Mouse (Mus musculus): ENCODE results near the gene Mfsd6l. TPM values are rescaled to one million over a fixed set of nuclear protein-coding genes. Genes with fewer than 3 reads are reported as not detected.

Mfsd6l gene
- polyA plus RNA-seq, 1 experiment, result 2.3 TPM

DNA sequence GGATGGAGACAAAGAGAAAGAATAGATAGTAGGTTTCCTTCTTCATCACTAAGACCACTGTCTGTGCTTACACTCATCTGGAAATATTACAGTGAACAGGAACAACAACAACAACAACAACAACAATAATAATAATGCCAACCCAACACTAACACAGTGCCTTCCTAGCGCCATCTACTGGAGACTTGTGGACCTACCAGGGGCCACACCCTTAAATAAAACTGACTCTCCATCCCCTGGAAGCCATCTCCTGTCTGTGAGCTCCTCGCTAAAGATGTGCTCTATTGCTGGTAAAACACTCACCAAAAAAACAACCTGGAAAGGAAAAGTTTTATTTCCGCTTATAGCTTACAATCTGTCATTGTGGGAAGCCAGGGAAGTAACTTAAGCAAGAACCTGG, 6.4 kb upstream of the Mfsd6l start:
- Histone ChIP-seq H3K4me1 (ENCODE audit: control insufficient read depth, insufficient read depth, low read length) (no peaks in the 10 kb centered on the region), H3K36me3 (ENCODE audit: control insufficient read depth, insufficient read depth, low read length) (no peaks in the 10 kb centered on the region), H3K27ac (ENCODE audit: insufficient read depth, low read depth, low read length) (no peak overlapping the region), H3K27me3 (replicated peaks; ENCODE audit: control insufficient read depth, insufficient read depth, low read length) (no peaks in the 10 kb centered on the region), H3K4me3 (ENCODE audit: insufficient read depth, low read depth, low read length) (no peak overlapping the region)
- TF ChIP-seq CTCF (conservative IDR thresholded peaks at IDR 0.05; ENCODE audit: insufficient read depth, insufficient read length, low read depth, low read length) (peak; percentile 48), POLR2A (IDR thresholded peaks at IDR 0.05; ENCODE audit: low read depth, low read length) (no peak)
- DNase-seq, result no peak
- WGBS, result 67% methylated on average over 3 of the region's 3 CpGs

DNA sequence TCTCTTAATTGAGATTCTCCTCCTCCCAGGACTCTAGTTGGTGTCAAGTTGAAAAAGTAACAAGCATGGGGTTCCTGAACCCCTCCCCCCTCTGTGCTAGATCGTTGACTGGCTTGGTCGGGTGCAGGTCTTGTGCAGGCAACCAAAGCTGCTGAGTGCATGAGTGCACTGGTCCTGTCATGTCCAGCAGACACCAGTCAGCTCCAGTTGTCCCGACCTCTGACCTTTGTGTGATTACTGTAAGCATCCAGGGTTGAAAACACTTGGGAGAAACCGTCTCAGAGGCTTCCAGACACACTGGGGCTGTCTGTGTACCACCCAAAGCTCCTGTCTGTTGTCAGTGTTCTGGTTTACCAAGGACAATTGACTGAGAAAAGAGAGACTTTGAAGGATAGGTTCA, 5.6 kb upstream of the Mfsd6l start:
- DNase-seq, result no peak
- no peaks in the 10 kb centered on the region for H3K36me3 ChIP-seq (ENCODE audit: control insufficient read depth, insufficient read depth, low read length)
- no peaks in the 10 kb centered on the region for H3K27me3 ChIP-seq (replicated peaks; ENCODE audit: control insufficient read depth, insufficient read depth, low read length)
- no peak for TF ChIP-seq POLR2A (IDR thresholded peaks at IDR 0.05; ENCODE audit: low read depth, low read length)
- TF ChIP-seq CTCF (conservative IDR thresholded peaks at IDR 0.05; ENCODE audit: insufficient read depth, insufficient read length, low read depth, low read length), result no peak
- no peak overlapping the region for H3K27ac ChIP-seq (ENCODE audit: insufficient read depth, low read depth, low read length)
- whole genome bisulfite sequencing, result 47% methylated on average over 4 of the region's 4 CpGs
- no peak overlapping the region for H3K4me3 ChIP-seq (ENCODE audit: insufficient read depth, low read depth, low read length)
- no peaks in the 10 kb centered on the region for H3K4me1 ChIP-seq (ENCODE audit: control insufficient read depth, insufficient read depth, low read length)

DNA sequence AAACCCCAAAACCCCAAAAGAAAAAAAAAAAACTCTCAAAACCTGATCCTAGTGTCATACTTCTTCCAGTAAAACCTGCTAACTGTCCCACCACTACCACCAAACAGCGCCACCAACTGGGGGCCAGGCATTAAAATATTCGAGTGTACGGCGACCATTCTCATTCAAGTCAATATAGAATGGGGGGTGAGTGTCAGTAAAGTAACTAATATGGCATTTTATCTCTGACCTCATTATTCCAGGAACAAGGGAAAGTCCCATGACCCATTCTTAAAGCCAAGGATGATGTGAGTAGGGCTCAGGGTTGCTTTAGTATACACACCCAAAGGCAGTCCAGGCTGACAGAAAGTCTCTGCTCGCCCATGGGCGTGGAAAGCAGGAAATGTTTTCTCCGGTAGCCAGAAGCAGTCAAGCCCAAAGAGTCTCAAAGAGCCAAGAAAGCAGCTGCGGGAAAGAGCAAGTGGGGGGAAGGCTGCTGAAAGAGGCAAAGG, 2.0 kb upstream of the Mfsd6l start:
- no peak for TF ChIP-seq POLR2A (IDR thresholded peaks at IDR 0.05; ENCODE audit: low read depth, low read length)
- peak; percentile 40 for TF ChIP-seq CTCF (conservative IDR thresholded peaks at IDR 0.05; ENCODE audit: insufficient read depth, insufficient read length, low read depth, low read length)
- 26% methylated on average over 8 of the region's 8 CpGs for WGBS
- Histone ChIP-seq H3K36me3 (ENCODE audit: control insufficient read depth, insufficient read depth, low read length) (no peaks in the 10 kb centered on the region), H3K4me1 (ENCODE audit: control insufficient read depth, insufficient read depth, low read length) (no peaks in the 10 kb centered on the region), H3K27ac (ENCODE audit: insufficient read depth, low read depth, low read length) (no peak overlapping the region), H3K27me3 (replicated peaks; ENCODE audit: control insufficient read depth, insufficient read depth, low read length) (no peaks in the 10 kb centered on the region), H3K4me3 (ENCODE audit: insufficient read depth, low read depth, low read length) (no peak overlapping the region)
- DNase-seq, result peak; percentile 46

DNA sequence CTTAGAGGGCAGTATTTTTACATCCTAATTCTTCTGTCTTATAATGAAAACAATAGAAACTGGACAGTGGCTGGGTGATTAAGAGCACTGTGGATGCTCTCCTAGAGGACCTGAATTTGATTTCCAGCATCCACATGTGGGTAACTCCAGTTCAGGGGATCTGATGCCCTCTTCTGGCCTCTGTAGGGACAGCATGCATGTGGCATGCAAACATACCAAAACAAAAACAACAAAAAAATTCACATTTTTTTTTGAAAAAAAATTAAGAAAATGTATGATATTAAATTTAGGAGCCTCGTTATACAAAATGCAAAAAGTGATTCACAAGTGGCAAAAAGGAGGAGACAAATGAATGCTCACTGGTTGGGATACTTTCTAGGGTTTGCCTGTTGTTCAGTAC, 3.6 kb downstream of the Mfsd6l start:
- Histone ChIP-seq H3K36me3 (ENCODE audit: control insufficient read depth, insufficient read depth, low read length) (no peaks in the 10 kb centered on the region), H3K4me3 (ENCODE audit: insufficient read depth, low read depth, low read length) (no peak overlapping the region), H3K4me1 (ENCODE audit: control insufficient read depth, insufficient read depth, low read length) (no peaks in the 10 kb centered on the region), H3K27ac (ENCODE audit: insufficient read depth, low read depth, low read length) (no peak overlapping the region), H3K27me3 (replicated peaks; ENCODE audit: control insufficient read depth, insufficient read depth, low read length) (no peaks in the 10 kb centered on the region)
- WGBS, result 66% methylated on average over 1 of the region's 1 CpGs
- no peak for DNase-seq
- TF ChIP-seq CTCF (conservative IDR thresholded peaks at IDR 0.05; ENCODE audit: insufficient read depth, insufficient read length, low read depth, low read length) (peak; percentile 48), POLR2A (IDR thresholded peaks at IDR 0.05; ENCODE audit: low read depth, low read length) (no peak)

DNA sequence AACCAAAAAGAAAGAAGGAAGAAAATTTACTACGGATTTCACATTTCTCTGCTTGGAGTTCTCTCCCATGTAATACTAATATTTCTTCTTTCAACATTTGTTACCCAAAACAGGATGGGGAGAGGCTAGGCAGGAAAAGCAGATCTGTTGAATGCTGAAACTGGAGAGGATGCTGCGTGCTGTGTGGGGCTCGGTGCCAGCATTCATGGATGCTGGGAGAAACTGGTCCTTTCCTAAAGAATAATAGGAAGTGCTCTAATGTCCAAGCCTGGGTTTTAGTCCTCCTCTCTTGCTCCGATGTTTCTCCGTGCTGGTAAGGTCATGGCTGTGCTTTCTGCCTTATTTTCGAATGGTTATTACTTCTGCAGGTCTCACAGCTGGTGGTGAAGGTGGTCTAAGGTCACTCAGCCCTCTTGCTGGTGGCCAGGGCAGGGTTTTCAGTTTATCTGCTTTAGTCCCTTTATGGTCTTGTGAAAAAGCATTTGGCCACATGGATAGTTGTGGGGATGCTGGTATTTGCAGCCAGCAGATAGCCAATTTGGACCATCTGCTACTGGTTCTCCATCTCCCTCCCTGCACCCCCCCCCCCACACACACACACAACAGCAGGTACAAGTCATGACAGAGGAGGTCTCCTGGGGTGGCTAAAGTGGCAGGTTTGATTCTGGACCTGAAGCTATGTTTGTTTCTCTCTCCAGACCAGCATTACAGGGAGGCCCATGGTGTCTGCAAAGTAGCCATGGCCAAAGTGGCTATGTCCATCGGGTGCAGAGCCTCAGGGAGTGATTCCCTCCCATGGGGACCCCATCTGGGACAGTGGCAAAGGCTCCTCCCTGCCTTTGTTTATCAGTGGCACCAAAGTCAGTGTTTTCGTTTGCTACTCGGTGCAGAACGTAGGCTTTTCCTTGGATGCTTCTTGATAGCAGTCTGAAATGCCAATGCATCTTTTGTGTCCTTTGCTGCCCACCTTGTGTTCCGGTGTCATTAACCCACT, 6.3 kb downstream of the Mfsd6l start:
- peak; percentile 19 for DNase-seq
- no peak overlapping the region for H3K4me3 ChIP-seq (ENCODE audit: insufficient read depth, low read depth, low read length)
- no peak for TF ChIP-seq POLR2A (IDR thresholded peaks at IDR 0.05; ENCODE audit: low read depth, low read length)
- no peak for TF ChIP-seq CTCF (conservative IDR thresholded peaks at IDR 0.05; ENCODE audit: insufficient read depth, insufficient read length, low read depth, low read length)
- H3K36me3 ChIP-seq (ENCODE audit: control insufficient read depth, insufficient read depth, low read length), result no peaks in the 10 kb centered on the region
- no peak overlapping the region for H3K27ac ChIP-seq (ENCODE audit: insufficient read depth, low read depth, low read length)
- H3K27me3 ChIP-seq (replicated peaks; ENCODE audit: control insufficient read depth, insufficient read depth, low read length), result no peaks in the 10 kb centered on the region
- peaks cover 3% of the 10 kb centered on the region; the same call in 1 of the 2 replicates for H3K4me1 ChIP-seq (ENCODE audit: control insufficient read depth, insufficient read depth, low read length)
- 73% methylated on average over 11 of the region's 11 CpGs for WGBS

DNA sequence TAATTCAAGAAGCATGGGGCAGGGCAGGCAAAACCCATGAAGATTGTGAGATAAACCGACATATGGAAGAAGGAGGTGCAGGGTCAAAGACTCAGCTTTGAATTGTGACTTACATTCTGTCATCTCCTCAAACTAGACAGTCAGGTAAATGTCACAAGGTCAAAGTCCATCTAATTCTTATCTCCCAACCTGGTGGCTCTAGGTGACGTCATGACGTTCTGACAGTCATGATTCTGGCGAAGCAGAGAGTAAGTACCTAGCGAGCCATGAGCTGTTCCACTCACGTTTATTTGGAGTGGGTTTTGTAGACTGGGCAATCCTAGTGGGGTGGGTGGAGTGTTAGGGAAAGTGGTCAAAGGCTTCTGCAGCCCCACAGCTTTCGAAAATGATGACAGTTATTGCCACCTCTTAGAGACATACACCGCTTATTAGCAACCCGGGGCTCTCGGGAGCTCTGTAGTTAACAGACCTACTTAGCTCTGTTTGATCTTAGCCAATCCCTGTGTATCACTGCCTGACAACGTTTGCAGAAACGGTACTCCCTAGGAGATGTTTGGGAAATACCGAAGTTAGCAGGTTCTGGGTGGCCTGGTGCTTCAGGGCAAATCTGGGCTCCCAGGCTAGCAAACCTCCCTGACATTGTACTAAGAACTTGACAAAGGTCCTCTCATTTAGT, 8.5 kb downstream of the Mfsd6l start:
- Histone ChIP-seq H3K4me3 (ENCODE audit: insufficient read depth, low read depth, low read length) (no peak overlapping the region), H3K27ac (ENCODE audit: insufficient read depth, low read depth, low read length) (no peak overlapping the region), H3K4me1 (ENCODE audit: control insufficient read depth, insufficient read depth, low read length) (peaks cover 3% of the 10 kb centered on the region; the same call in 1 of the 2 replicates), H3K27me3 (replicated peaks; ENCODE audit: control insufficient read depth, insufficient read depth, low read length) (no peaks in the 10 kb centered on the region), H3K36me3 (ENCODE audit: control insufficient read depth, insufficient read depth, low read length) (no peaks in the 10 kb centered on the region)
- TF ChIP-seq POLR2A (IDR thresholded peaks at IDR 0.05; ENCODE audit: low read depth, low read length) (no peak), CTCF (conservative IDR thresholded peaks at IDR 0.05; ENCODE audit: insufficient read depth, insufficient read length, low read depth, low read length) (no peak)
- no peak for DNase-seq
- WGBS, result 79% methylated on average over 13 of the region's 13 CpGs

DNA sequence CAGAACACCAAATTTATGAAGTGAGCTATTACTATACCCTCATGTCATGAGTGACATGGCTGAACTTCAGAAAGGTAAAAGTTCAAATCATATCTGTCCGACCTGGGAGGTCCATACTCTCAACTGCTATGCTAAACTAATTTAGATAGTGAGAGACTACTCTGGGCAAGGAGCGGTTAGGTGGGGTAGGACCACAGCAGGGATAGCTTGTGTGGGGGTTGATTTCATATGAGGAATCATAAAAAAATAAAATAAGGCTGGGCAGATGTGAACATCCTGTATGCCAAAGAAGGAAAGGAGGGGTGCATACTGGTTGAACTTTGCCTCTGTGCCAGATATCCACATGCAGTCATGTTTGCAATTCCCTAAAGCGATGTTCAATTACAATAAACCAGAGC, 9.0 kb downstream of the Mfsd6l start:
- no peaks in the 10 kb centered on the region for H3K27me3 ChIP-seq (replicated peaks; ENCODE audit: control insufficient read depth, insufficient read depth, low read length)
- peaks cover 3% of the 10 kb centered on the region; the same call in 1 of the 2 replicates for H3K4me1 ChIP-seq (ENCODE audit: control insufficient read depth, insufficient read depth, low read length)
- no peak overlapping the region for H3K4me3 ChIP-seq (ENCODE audit: insufficient read depth, low read depth, low read length)
- H3K27ac ChIP-seq (ENCODE audit: insufficient read depth, low read depth, low read length), result no peak overlapping the region
- 94% methylated on average over 3 of the region's 3 CpGs for WGBS
- no peaks in the 10 kb centered on the region for H3K36me3 ChIP-seq (ENCODE audit: control insufficient read depth, insufficient read depth, low read length)
- TF ChIP-seq POLR2A (IDR thresholded peaks at IDR 0.05; ENCODE audit: low read depth, low read length) (no peak), CTCF (conservative IDR thresholded peaks at IDR 0.05; ENCODE audit: insufficient read depth, insufficient read length, low read depth, low read length) (no peak)
- no peak for DNase-seq
